Mouse (Mus musculus): ENCODE measurements at regions not wholly inside any gene's neighbourhood (a gene's known extent, or its start where the extent isn't known, plus 50 kb on each side); places are given as distances from the start of the nearest gene placed in this dataset.

DNA sequence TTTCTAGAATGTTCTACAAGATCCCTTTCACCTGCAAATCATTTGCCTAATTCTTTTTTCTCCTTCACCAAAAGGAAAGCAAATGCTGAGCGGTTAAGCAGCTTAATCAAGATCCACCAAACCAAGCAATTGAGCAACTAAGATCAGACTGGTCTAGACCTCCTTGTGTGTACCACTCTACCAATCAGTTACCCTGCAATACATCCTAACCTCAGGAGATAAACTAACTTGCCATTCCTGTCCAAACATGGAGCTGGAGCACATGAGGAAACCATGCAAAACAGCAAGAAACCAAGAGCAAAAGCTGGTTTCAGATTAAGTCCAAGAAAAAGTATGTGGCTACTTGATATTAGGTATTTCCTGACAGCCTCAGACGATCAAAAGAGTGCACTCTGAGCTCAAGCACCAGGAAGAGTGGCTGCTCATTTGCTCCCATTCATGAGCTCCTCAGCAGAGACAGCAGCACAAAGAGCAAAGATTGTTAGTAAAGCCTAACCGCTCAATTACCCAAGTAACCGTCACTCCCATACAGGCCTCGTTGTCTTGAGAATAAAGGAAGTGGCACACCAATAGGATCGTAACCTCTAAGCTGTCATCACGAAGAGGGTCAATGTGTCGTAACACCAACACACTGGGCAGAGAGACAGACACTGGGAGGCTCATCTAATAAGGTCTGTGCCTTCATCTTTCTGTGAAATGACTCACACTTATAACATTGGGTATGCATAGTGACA, 169.5 kb upstream of the Tent5a start:
- TF ChIP-seq CTCF (IDR thresholded peaks at IDR 0.05; ENCODE audit: extremely low read depth, insufficient read length, insufficient replicate concordance, low read depth, low read length) = no peak
- TF ChIP-seq POLR2A (IDR thresholded peaks at IDR 0.05; ENCODE audit: low read depth, low read length) = no peak
